Mouse (Mus musculus) lung, adult 10 weeks (tissue): ENCODE measurements around the gene Dhrs7c. TPM values are rescaled to one million over a fixed set of nuclear protein-coding genes. Genes with fewer than 3 reads are reported as not detected.

Source experiments
- polyA plus RNA-seq: library from polyadenylated mRNA; stranded (reverse); fragments of 350-450 nt; fragmentation: Illumina TruSeq; extraction: RNeasy Lipid Tissue Mini Kit (QIAGEN cat#74804); gene quantifications from one replicate; pipeline ENCODE4 v1.2.3, GENCODE M21; 2014; ENCODE audit warnings: low read depth, low replicate concordance; ENCODE audit not compliant: insufficient read depth

Gene Dhrs7c
- polyA plus RNA-seq: 6.0 TPM

DNA sequence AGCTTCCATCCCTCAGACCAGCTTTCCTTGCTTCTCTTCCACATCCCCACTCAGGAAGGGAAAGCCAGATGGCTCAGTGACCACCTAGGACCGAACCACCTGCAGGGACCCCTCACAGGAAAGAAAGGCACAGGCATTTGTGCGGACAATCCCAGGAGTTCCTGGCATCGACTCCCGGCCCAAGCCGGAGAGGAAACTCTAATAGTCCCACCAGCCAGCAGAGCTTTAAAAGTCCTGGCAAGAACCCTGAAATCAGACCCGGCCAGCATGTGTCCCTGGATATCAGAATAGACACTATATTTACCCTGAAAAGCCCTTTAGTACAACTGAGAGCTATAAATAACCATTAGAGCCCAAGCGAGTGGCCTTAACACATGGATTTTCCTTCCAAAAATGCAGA, at the start of gene Dhrs7c:
Gene Dhrs7c (plus strand): TSS at position 257 of the 400 bp plus-strand sequence.

DNA sequence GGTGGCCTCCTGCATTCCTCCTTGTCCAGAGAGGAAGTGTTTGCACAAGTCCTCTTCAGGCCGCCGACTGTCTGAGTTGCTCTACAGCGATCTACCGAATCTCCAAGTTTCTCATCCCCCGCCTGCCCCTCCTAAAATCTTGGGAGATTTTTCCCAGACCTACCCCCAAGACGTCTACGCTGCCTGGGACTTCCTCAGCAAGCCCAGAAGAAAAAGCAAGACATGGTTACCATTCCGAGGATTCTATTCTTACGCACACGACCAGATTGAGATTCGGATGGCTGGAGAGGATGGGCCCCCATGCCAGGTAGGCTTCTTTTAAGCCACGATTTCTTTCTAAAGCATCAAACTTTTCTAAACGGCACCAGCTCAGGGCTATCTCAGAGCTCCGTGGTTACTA, 26.9 kb upstream of the Dhrs7c start, which contains the start of gene Glp2r:
Gene Glp2r (minus strand): TSS at position 101 of the 400 bp plus-strand sequence.

DNA sequence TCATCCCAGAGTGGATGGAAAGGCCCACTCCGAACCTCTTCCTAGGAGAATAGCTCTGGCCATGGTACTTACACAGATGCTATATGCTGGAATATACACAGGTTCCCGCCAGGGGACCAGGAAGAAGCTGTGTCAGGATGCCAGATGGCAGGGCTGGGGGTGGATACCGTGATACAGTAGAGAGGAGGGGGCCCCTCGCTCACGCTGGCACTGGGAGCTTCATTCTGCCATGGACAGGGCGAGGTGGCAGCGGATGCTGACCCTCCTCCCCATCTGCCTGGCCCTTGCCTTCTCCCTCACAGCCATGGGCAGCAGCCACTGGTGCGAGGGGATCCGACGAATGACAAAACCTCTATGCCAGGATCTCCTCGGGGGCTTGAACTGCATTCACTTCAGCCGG, 23.6 kb upstream of the Dhrs7c start, which contains the start of gene Gsg1l2:
Gene Gsg1l2 (plus strand): TSS at position 230 of the 400 bp plus-strand sequence.

Other genes starting within 250 kb of the Dhrs7c start
- not detected for gene Rcvrn, start 102.9 kb upstream of the Dhrs7c start, polyA plus RNA-seq
- gene Glp2r, start 27.0 kb upstream of the Dhrs7c start, polyA plus RNA-seq: not detected
- gene Gsg1l2, start 23.6 kb upstream of the Dhrs7c start, polyA plus RNA-seq: not detected
- 4.2 TPM for gene Usp43, start 124.0 kb downstream of the Dhrs7c start, polyA plus RNA-seq
- gene Cfap52, start 167.5 kb downstream of the Dhrs7c start, polyA plus RNA-seq: 10.0 TPM
- 42.4 TPM for gene Stx8, start 168.0 kb downstream of the Dhrs7c start, polyA plus RNA-seq